Mouse (Mus musculus) liver, embryonic 14.5 days (tissue): Measurements from ENCODE around the gene Prmt8. TPM values are rescaled to one million over a fixed set of nuclear protein-coding genes. Genes with fewer than 3 reads are reported as not detected.

Experiments
- ATAC-seq: fragments of 200-750 bp; cut with Nextera tagmentation; 2 replicates; pipeline ENCODE4 v1.8.0; 2017; ENCODE audit warnings: moderate number of reproducible peaks, mild to moderate bottlenecking, moderate library complexity; ENCODE audit not compliant: insufficient read depth
- DNase-seq, 3 experiments: peaks; one replicate each; pipeline ENCODE4 v3.0.0-alpha.2; 2012 to 2013; ENCODE audit warnings: low read depth in 3 of 3, low spot score in 3 of 3
- H3K27ac ChIP-seq: fragments of 300-500 bp; sonication (generic); 2 replicates; pipeline ENCODE4 v1.5.1; 2014; ENCODE audit warnings: moderate library complexity, mild to moderate bottlenecking, control low read depth, inconsistent platforms
- H3K27me3 ChIP-seq: fragments of 300-500 bp; sonication (generic); 2 replicates; pipeline ENCODE4 v1.6.1; 2014; ENCODE audit warnings: mild to moderate bottlenecking, low read length, moderate library complexity; ENCODE audit not compliant: control insufficient read depth, insufficient read depth
- H3K36me3 ChIP-seq: fragments of 300-500 bp; sonication (generic); replicated peaks from 2 replicates; pipeline ENCODE4 v1.6.1; 2014; ENCODE audit warnings: low read depth; ENCODE audit not compliant: control insufficient read depth, insufficient read depth
- H3K4me1 ChIP-seq, 2 experiments: fragments of 200-500 bp in 1 of 2; fragments of 300-500 bp in 1 of 2; sonication (generic) in 1 of 2; replicated peaks; 2 replicates each; pipeline ENCODE4 v1.6.1; 2012 to 2014; ENCODE audit warnings: antibody characterized with exemption in 1 of 2, inconsistent platforms in 1 of 2, low read length in 1 of 2; ENCODE audit not compliant: control insufficient read depth in 2 of 2, insufficient read depth in 2 of 2
- H3K4me2 ChIP-seq: fragments of 300-500 bp; sonication (generic); 2 replicates; pipeline ENCODE4 v1.6.1; 2014; ENCODE audit warnings: low read depth, mild to moderate bottlenecking, control low read depth, moderate library complexity
- H3K4me3 ChIP-seq, 2 experiments: fragments of 200-500 bp in 1 of 2; fragments of 300-500 bp in 1 of 2; sonication (generic) in 1 of 2; 2 replicates each; pipeline ENCODE4 v1.5.1; 2012 to 2014; ENCODE audit warnings: low read depth in 2 of 2, low read length in 2 of 2, mild to moderate bottlenecking in 2 of 2, control low read depth in 1 of 2, inconsistent platforms in 1 of 2, moderate library complexity in 1 of 2; ENCODE audit not compliant: insufficient read depth in 1 of 2
- H3K9ac ChIP-seq: fragments of 300-500 bp; sonication (generic); replicated peaks from 2 replicates; pipeline ENCODE4 v1.6.1; 2014; ENCODE audit warnings: mild to moderate bottlenecking, control low read depth, moderate library complexity
- H3K9me3 ChIP-seq: fragments of 300-500 bp; sonication (generic); 2 replicates; pipeline ENCODE4 v1.6.1; 2016; ENCODE audit warnings: low read length, mixed read lengths; ENCODE audit not compliant: control insufficient read depth
- CTCF ChIP-seq: IDR thresholded peaks from 2 replicates; pipeline ENCODE4 v1.5.1; 2016; ENCODE audit warnings: antibody characterized with exemption, low read depth, control low read depth
- EP300 ChIP-seq: IDR thresholded peaks from 2 replicates; pipeline ENCODE4 v1.6.1; 2016; ENCODE audit warnings: antibody characterized with exemption, low read depth
- WGBS: fragments of 180-500 bp; shearing (Covaris S2); extraction: QIAGEN DNeasy Blood & Tissue Kit; methylation state at CpG from one replicate; pipeline ENCODE4 v1.1.7; 2014; ENCODE audit not compliant: insufficient replicate concordance; 5-methylcytosine and 5-hydroxymethylcytosine counted together
- microRNA-seq: library from miRNA; unstranded; fragments of <30 nt; microRNA quantifications from one replicate; pipeline ENCODE4, GENCODE M21; 2016
- polyA plus RNA-seq, 2 experiments: library from polyadenylated mRNA; depleted of rRNA in 1 of 2; stranded (reverse) in 1 of 2; unstranded in 1 of 2; fragments of >200 nt; fragmentation: Nextera tagmentation in 1 of 2; extraction: Ambion mirVana in 1 of 2; gene quantifications; 2 replicates each; pipeline versions ENCODE4 v1.2.1 to v1.2.3; 2012 to 2014

Gene Prmt8
- polyA plus RNA-seq, 2 experiments, result 0.05 TPM; not detected in 1

- H3K4me1 ChIP-seq, result no peaks in the 10 kb centered on the region
Observed at GRCm38 (mm10) chr6:127655988-127656387, 113.3 kb downstream of the Prmt8 start.

GRCm38 (mm10) chr6:127641077-127641801 lies 128.0 kb downstream of the Prmt8 start:
- TF ChIP-seq CTCF (no peak), EP300 (no peak)
- H3K9me3 ChIP-seq, result no peaks in the 10 kb centered on the region
- H3K4me1 ChIP-seq, result no peaks in the 10 kb centered on the region
- no peak overlapping the region for H3K4me3 ChIP-seq
- H3K36me3 ChIP-seq, result no peaks in the 10 kb centered on the region
- ATAC-seq (no peak), DNase-seq (no peak)
- no peak overlapping the region for H3K9ac ChIP-seq
- no peak overlapping the region for H3K4me2 ChIP-seq
- 50% methylated on average over 8 of the region's 8 CpGs for WGBS
- H3K27me3 ChIP-seq, result no peaks in the 10 kb centered on the region
- no peak overlapping the region for H3K27ac ChIP-seq

More at GRCm38 (mm10) chr6:127655988-127656387, 113.3 kb downstream of the Prmt8 start:
- DNase-seq (no peak), ATAC-seq (no peak)
- 61% methylated on average over 4 of the region's 4 CpGs for WGBS
- no peaks in the 10 kb centered on the region for H3K27me3 ChIP-seq
- no peak for TF ChIP-seq EP300
- no peak for TF ChIP-seq CTCF
- no peak overlapping the region for H3K4me3 ChIP-seq
- H3K36me3 ChIP-seq, result no peaks in the 10 kb centered on the region
- H3K9me3 ChIP-seq, result no peaks in the 10 kb centered on the region
- no peak overlapping the region for H3K9ac ChIP-seq
- H3K4me2 ChIP-seq, result no peak overlapping the region
- no peak overlapping the region for H3K27ac ChIP-seq

Small RNA genes within 50 kb of the gene (microRNA-seq; reads per million reads assigned to microRNA genes)
- not detected for gene Mir7233

Other genes with a start within 250 kb of the Prmt8 start
- gene Cracr2a, start 208.1 kb downstream of the Prmt8 start, polyA plus RNA-seq (2012; rRNA removed), result 0.30 and 0.35 TPM in 2 replicates
- gene Cracr2a, start 208.1 kb downstream of the Prmt8 start, polyA plus RNA-seq (2014; fragmentation: Nextera tagmentation; extraction: Ambion mirVana), result 0.51 and 0.57 TPM in 2 replicates
- gene Tspan11, start 118.1 kb upstream of the Prmt8 start, polyA plus RNA-seq (2012; rRNA removed), result 0.07 and 0.08 TPM in 2 replicates
- 0.11 and 0.23 TPM in 2 replicates for gene Tspan11, start 118.1 kb upstream of the Prmt8 start, polyA plus RNA-seq (2014; fragmentation: Nextera tagmentation; extraction: Ambion mirVana)